Mouse (Mus musculus) erythroblast, embryonic 14.5 days (primary cell): ENCODE data around the gene Dhh. TPM values are rescaled to one million over a fixed set of nuclear protein-coding genes. Genes with fewer than 3 reads are reported as not detected.
A peak's percentile ranks its signal among the peaks of the same experiment; 100 is the strongest.

Experiments used
- H3K27me3 ChIP-seq: 2 replicates; pipeline ENCODE4 v1.6.1; 2012; ENCODE audit warnings: inconsistent platforms; ENCODE audit not compliant: control insufficient read depth
- H3K36me3 ChIP-seq: 2 replicates; pipeline ENCODE4 v1.6.1; 2012; ENCODE audit warnings: mild to moderate bottlenecking, inconsistent platforms; ENCODE audit not compliant: control insufficient read depth
- H3K4me1 ChIP-seq: 2 replicates; pipeline ENCODE4 v1.6.1; 2012; ENCODE audit warnings: inconsistent platforms; ENCODE audit not compliant: control insufficient read depth
- H3K4me3 ChIP-seq: replicated peaks from 2 replicates; pipeline ENCODE3; 2012; ENCODE audit warnings: moderate library complexity, mild to moderate bottlenecking, inconsistent platforms
- H3K9me3 ChIP-seq: 2 replicates; pipeline ENCODE4 v1.6.1; 2012; ENCODE audit warnings: low read length, inconsistent platforms, mixed read lengths; ENCODE audit not compliant: control insufficient read depth
- GATA1 ChIP-seq: IDR thresholded peaks from 2 replicates; pipeline ENCODE4 v1.6.1; 2012; ENCODE audit warnings: low read length, inconsistent platforms, mixed read lengths
- TAL1 ChIP-seq: IDR thresholded peaks from 3 replicates; pipeline ENCODE4 v1.6.1; 2012; ENCODE audit warnings: low read length, inconsistent platforms, mixed read lengths
- polyA plus RNA-seq: library from polyadenylated mRNA; stranded (reverse); fragments of >175 nt; gene quantifications from 2 replicates; pipeline ENCODE4 v1.2.3, GENCODE M21; 2012

Dhh gene
- polyA plus RNA-seq, 1 experiment, result not detected

DNA sequence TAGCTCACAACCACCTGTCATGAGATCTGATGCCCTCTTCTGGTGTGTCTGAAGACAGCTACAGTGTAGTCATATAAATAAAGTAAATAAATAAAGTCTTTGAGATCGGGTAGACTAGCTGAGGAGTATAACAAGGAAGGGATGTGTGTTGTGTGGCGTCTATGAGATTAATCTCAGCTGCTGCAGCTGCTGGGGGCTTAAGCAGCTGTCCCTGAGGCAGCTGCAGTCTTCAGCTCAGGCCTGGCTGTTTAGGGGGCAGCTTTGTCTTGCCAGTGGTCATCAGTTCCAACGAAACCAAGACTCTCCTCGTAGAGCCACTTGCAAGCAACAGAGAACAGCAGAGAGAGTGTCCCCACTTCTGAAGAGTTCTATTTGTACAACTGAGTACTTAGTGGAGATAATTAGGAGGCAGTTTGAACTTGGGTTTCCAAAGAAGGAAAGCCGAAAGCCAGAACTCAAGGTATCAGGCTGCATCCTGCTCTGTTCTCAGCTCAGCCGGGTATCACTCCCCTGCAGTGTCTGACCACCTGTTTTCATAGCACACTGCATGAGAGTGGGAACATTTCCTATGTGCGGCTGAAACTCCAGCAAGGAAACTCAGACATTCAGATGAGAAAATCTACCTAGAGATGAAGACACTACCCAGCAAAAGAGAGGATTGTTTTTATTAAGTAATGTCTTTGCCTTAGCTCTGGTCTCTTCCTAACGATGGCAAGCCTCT is 11.5 kb downstream of the Dhh start:
- TF ChIP-seq TAL1 (no peak), GATA1 (no peak)
- Histone ChIP-seq H3K4me3 (no peak overlapping the region), H3K9me3 (no peaks in the 10 kb centered on the region)

GRCm38 (mm10) chr15:98884106-98884505 is 14.2 kb downstream of the Dhh start:
- Histone ChIP-seq H3K4me3 (no peak overlapping the region), H3K9me3 (no peaks in the 10 kb centered on the region), H3K4me1 (peaks cover 33% of the 10 kb centered on the region), H3K27me3 (peaks cover 7% of the 10 kb centered on the region; the same call in 1 of the 2 replicates), H3K36me3 (peaks cover 2% of the 10 kb centered on the region)
- TF ChIP-seq TAL1, result no peak

More for the DNA sequence above, 11.5 kb downstream of the Dhh start:
- Histone ChIP-seq H3K4me1 (peaks cover 15% of the 10 kb centered on the region), H3K36me3 (no peaks in the 10 kb centered on the region), H3K27me3 (peaks cover 16% of the 10 kb centered on the region)

GRCm38 (mm10) chr15:98883661-98884060 is 14.7 kb downstream of the Dhh start:
- H3K36me3 ChIP-seq, result peaks cover 2% of the 10 kb centered on the region
- TF ChIP-seq TAL1 (no peak), GATA1 (no peak)

DNA sequence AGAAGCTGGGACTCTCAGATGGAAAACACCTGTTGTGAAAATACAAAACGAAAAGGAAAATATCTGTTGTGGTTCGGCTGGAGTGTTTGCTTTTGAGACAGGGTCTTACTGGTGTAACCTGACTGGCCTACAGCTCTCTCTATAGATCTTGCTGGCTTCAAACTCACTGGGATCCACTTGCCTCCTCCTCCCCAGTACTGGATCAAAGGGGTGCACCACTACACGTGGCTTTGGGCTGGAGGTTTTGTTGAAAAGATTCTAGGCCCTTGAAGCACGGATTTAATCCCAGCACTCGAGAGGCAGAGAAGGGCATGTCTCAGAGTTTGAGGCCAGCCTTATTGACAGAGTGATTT is 16.7 kb downstream of the Dhh start:
- TF ChIP-seq GATA1 (no peak), TAL1 (no peak)
- Histone ChIP-seq H3K9me3 (no peaks in the 10 kb centered on the region), H3K4me3 (peak overlapping the region; percentile 86), H3K4me1 (peaks cover 46% of the 10 kb centered on the region), H3K36me3 (peaks cover 5% of the 10 kb centered on the region), H3K27me3 (no peaks in the 10 kb centered on the region)

More at GRCm38 (mm10) chr15:98883661-98884060, 14.7 kb downstream of the Dhh start:
- H3K27me3 ChIP-seq, result peaks cover 6% of the 10 kb centered on the region; the same call in 1 of the 2 replicates
- H3K4me3 ChIP-seq, result no peak overlapping the region
- no peaks in the 10 kb centered on the region for H3K9me3 ChIP-seq
- H3K4me1 ChIP-seq, result peaks cover 33% of the 10 kb centered on the region

GRCm38 (mm10) chr15:98880978-98881655 is 17.2 kb downstream of the Dhh start:
- Histone ChIP-seq H3K4me1 (peaks cover 46% of the 10 kb centered on the region), H3K27me3 (no peaks in the 10 kb centered on the region), H3K36me3 (peaks cover 5% of the 10 kb centered on the region), H3K4me3 (peak overlapping the region; percentile 86), H3K9me3 (no peaks in the 10 kb centered on the region)
- TF ChIP-seq TAL1 (no peak), GATA1 (no peak)

DNA sequence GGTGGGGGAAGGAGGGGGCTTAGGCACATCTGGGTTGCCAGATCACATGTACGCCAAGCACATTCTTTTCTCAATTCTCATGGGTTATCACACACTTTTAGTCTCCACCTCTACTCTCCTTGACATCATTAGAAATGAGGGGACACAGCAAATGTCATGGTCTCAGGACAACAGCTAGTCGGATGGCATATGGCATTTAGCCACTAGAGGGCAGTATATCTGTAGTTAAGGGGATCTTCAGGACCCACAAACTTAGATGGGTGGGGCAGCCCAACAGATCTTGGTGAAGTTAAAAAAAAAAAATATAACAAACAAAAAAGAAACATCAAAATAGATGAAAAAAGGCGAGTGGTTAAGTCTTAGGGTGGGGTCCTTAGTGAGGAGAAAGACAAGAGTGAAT is 21.0 kb downstream of the Dhh start:
- TF ChIP-seq TAL1 (no peak), GATA1 (no peak)
- Histone ChIP-seq H3K27me3 (no peaks in the 10 kb centered on the region), H3K9me3 (no peaks in the 10 kb centered on the region), H3K4me1 (peaks cover 53% of the 10 kb centered on the region), H3K36me3 (peaks cover 5% of the 10 kb centered on the region), H3K4me3 (no peak overlapping the region)

GRCm38 (mm10) chr15:98871916-98872888 is 26.1 kb downstream of the Dhh start:
- TF ChIP-seq GATA1 (no peak), TAL1 (no peak)
- Histone ChIP-seq H3K36me3 (peaks cover 18% of the 10 kb centered on the region), H3K9me3 (no peaks in the 10 kb centered on the region), H3K4me3 (peak overlapping the region; percentile 99), H3K4me1 (peaks cover 51% of the 10 kb centered on the region), H3K27me3 (no peaks in the 10 kb centered on the region)

DNA sequence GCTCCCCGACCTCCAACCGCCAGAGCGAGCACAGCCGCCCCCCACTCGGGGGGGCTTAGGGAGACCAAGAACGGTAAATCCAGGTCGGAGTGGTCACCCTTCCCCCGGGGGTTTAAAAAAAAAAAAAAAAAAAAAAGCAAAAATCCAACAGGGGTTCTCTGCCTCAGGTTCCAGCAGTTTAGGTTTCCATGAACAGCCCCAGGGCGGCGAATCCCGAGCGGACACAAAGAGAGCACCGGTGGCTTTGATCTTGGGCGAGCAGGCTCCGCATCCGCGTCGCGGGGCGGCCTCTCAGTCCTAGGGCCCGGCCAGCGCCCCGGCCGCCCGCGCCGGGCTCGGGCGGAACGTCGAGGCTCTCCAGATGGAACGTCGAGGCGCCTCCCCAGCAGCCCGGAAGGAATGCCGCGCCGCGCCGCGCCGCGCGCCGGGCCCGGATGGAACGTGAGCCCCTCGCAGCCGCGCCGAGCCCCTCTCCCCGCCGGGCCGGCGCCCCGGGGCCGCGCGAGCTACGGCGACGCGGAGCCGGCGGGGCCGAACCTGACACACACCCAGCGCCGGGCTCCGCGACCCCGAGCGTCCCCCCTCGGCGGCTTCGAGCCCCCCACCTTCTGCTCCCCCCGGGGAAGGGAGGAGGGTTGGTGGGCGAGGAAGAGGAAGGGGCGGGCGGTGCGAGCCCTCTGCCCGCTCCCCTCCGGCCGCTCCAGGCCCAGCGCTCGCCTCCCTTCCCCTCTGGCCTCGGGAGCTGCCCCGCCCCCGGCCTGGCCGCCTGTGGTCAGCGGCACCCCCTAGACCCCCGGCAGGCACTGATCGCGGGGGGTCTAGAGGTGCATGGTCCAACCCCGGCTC is 27.0 kb downstream of the Dhh start, which contains the start of gene Kmt2d:
Gene Kmt2d, minus strand, starts transcription at position 135 of the 846 bp plus-strand sequence.
- Histone ChIP-seq H3K4me1 (peaks cover 56% of the 10 kb centered on the region), H3K27me3 (no peaks in the 10 kb centered on the region), H3K36me3 (peaks cover 27% of the 10 kb centered on the region), H3K9me3 (no peaks in the 10 kb centered on the region), H3K4me3 (peak within 1 kb of the TSS; percentile 99)
- TF ChIP-seq TAL1, result no peak
- no peak for TF ChIP-seq GATA1
